Mouse (Mus musculus): ENCODE measurements at regions not wholly inside any gene's neighbourhood (a gene's known extent, or its start where the extent isn't known, plus 50 kb on each side); places are given as distances from the start of the nearest gene placed in this dataset.

DNA sequence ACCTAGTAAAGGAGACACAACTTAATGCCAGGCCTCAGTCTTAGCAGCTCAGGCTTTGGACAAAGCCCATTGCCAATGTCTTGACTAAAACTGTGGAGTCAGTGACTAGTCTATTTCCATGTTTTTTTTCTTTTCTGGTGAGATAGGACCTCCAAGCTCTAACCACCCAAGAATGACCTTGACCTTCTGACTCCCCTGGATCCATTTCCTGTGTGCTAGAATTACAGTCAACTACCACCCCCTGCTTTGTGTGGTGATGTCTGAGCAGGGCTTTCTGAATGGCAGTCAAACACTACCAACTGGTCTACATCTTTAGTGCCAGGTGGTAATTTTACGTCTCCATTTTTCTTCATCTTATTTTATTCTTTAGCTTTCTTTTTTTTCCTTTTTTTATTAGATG lies 51.3 kb upstream of the Rnf138rt1 start:
- no peak for DNase-seq (ENCODE audit: low spot score in 2 of 2)

DNA sequence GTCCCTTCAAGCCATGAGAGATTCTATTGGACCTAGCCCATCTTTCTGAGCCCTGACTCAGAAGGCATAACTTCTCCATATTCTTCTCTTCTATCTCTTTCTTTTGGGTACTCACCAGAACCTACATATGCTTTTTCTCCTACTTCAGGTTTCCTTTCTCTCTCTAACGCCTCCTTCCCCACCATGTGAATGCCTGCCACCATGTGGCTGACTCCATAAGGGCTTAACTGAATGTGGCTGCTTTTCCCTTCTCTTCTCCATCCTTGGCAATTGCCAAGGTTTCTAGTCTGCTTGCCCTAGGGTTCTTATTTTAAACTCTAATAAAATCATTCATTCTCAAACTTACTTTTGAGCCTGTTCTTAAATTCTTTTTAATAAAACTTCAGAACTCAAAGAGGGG lies 53.7 kb upstream of the Rnf138rt1 start:
- no peak for DNase-seq (ENCODE audit: low spot score in 2 of 2)

DNA sequence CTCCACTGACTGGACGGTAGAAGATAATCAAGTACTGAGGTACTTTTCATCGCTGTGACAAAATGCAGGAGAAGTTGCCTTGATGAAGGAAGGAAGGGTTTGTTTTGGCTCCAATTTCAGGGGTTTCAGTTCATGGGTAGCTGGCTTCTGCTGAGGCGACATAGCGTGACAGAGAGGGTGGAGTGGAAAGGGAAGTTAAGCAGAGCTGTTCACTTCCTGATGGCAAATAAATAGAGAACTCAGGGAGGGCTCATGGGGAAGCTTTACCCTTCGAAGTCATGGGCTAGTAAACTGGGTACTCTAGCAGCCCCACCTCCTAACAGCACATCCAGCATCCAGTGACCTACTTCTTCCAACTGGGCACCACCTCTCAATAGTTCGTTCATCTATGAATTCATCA lies 61.2 kb upstream of the Rnf138rt1 start:
- no peak for DNase-seq (ENCODE audit: low spot score in 2 of 2)

DNA sequence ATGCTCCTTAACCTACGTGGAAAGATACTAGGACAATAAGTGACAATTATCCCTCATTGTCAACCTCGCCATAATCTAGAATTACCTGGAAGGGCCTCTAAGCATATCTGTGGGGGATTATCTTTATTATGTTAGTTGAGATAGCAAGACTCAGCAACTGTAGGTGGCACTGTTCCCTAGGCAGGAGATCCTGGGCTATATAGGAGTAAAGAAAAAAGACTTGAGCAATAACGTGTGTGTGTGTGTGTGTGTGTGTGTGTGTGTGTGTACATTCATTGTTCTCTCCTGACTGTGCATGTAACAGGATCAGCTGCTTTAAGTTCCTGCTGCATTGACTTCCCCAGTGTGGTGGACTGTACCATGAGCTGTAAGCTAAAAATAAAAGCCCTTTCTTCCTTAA lies 66.3 kb upstream of the Rnf138rt1 start:
- no peak for DNase-seq (ENCODE audit: low spot score in 2 of 2)

DNA sequence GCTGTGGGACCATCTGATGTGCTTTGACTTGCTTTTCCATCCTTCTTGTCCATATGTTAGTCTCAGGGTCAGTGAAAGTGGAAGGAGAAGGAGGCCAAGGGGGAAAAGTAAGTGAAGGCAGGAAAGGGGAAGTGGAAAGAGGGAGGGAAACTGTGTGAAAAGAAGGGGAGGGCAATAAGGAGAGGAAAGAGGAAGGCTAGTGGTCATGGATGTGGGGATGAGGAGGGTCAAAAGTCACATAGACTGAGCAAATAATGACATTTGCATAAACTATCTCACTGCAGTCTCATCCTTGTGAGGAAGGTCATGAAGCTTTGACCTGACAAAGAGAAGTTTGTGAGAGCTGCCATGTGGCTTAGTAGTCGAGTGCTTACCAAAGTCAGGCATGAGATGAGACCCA lies 63.4 kb upstream of the Ap1s2 start:
- no peak for DNase-seq (ENCODE audit: low spot score in 2 of 2)

DNA sequence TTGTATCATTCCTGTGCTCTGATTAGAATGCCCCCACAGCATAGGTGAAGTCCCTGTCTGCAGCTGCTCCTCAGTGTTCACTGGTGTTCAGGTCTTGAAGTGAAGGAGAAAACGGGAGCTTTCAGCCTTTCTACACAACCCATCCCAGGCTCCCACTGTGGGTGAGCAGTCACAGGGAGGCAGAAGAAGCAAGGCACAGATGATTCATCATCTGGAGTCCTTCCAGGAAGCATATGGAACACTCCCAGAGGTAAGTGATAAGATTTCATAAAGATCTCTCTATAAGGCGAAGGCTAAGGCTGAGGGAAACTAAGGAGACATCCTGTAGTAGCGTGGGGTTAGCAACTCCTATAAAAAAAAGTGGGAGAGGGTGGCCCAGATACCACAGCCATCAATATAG lies 61.9 kb upstream of the Ap1s2 start:
- DNase-seq (ENCODE audit: low spot score in 2 of 2): no peak

- no peak for DNase-seq (ENCODE audit: low spot score in 2 of 2)
Measured at GRCm38 (mm10) chrX:163847651-163848050, 61.2 kb upstream of the Ap1s2 start.

- DNase-seq (ENCODE audit: low spot score in 2 of 2): peak in 1 of 2 experiments; percentile 5
Measured at GRCm38 (mm10) chrX:163848510-163849199, 60.2 kb upstream of the Ap1s2 start.

DNA sequence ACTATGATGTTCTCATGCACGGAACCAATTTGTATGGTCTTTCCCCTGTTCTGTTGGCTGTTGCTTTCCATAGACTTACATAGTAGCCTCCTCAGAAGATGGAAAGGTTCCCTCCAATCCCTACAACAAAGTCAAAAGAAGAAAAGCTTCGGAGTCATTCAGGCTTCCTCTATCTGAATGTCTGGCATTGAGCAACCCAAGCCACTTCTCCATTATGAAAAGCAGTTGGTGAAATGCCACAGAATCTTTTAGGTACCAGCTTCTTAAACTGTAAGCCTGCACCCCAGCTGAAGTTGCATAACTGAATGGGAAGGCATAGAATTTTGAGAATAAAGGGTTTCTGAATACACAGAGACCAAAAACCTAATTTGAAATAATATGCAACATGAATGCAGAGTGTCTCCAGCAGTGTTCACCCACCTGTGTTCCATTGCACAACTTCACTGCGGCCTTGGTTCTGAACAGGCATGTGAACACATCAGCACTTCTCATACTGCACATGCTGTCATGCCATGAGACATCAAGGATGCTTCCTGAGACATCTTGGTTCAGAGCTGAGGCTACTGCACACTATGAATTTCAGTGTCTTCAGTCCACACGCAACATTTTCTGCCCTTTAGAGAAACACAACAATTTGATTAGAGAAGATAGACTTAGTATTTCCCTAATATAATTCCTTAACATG lies 57.8 kb upstream of the Ap1s2 start:
- DNase-seq (ENCODE audit: low spot score in 2 of 2): no peak

- no peak for DNase-seq (ENCODE audit: low spot score in 2 of 2)
Measured at GRCm38 (mm10) chrX:163858494-163858893, 50.3 kb upstream of the Ap1s2 start.
